Mouse (Mus musculus) adrenal gland, postnatal 25 days (tissue): ENCODE measurements around the gene Csnk1e. TPM values are rescaled to one million over a fixed set of nuclear protein-coding genes. Genes with fewer than 3 reads are reported as not detected.

ENCODE experiments used
- DNase-seq: peaks from one replicate; pipeline ENCODE4 v3.0.0; 2021; ENCODE audit warnings: mixed read lengths
- total RNA-seq: library from RNA; stranded (reverse); gene quantifications from 2 replicates; pipeline ENCODE4 v1.2.3, GENCODE M21; 2021

Gene Csnk1e
- total RNA-seq, 1 experiment from 2014 or later = 115 TPM

GRCm38 (mm10) chr15:79394842-79395241 lies 60.5 kb downstream of the Csnk1e start:
- DNase-seq = no peak

GRCm38 (mm10) chr15:79393101-79393500 lies 62.3 kb downstream of the Csnk1e start:
- no peak for DNase-seq

GRCm38 (mm10) chr15:79392527-79392926 lies 62.8 kb downstream of the Csnk1e start:
- DNase-seq = no peak

GRCm38 (mm10) chr15:79391447-79392093 lies 63.8 kb downstream of the Csnk1e start:
- DNase-seq = peak; percentile 69

- peak; percentile 65 for DNase-seq
Measured at GRCm38 (mm10) chr15:79390434-79390833, 64.9 kb downstream of the Csnk1e start.

GRCm38 (mm10) chr15:79388171-79388570 lies 67.2 kb downstream of the Csnk1e start:
- no peak for DNase-seq

- no peak for DNase-seq
Measured at GRCm38 (mm10) chr15:79387611-79388010, 67.8 kb downstream of the Csnk1e start.

GRCm38 (mm10) chr15:79387081-79387480 lies 68.3 kb downstream of the Csnk1e start:
- DNase-seq = no peak

GRCm38 (mm10) chr15:79381644-79382043 lies 73.7 kb downstream of the Csnk1e start:
- DNase-seq = no peak

GRCm38 (mm10) chr15:79380468-79381444 lies 74.6 kb downstream of the Csnk1e start:
- DNase-seq = peak; percentile 75

- DNase-seq = no peak
Measured at GRCm38 (mm10) chr15:79379658-79380057, 75.7 kb downstream of the Csnk1e start.

GRCm38 (mm10) chr15:79378608-79379007 lies 76.8 kb downstream of the Csnk1e start:
- DNase-seq = no peak

- DNase-seq = peak; percentile 49
Measured at GRCm38 (mm10) chr15:79377681-79378080, 77.7 kb downstream of the Csnk1e start.

GRCm38 (mm10) chr15:79374760-79375159 lies 80.6 kb downstream of the Csnk1e start:
- no peak for DNase-seq

- no peak for DNase-seq
Measured at GRCm38 (mm10) chr15:79370281-79370843, 85.0 kb downstream of the Csnk1e start.

- DNase-seq = no peak
Measured at GRCm38 (mm10) chr15:79369452-79370280, 85.7 kb downstream of the Csnk1e start.

GRCm38 (mm10) chr15:79368861-79369440 lies 86.4 kb downstream of the Csnk1e start:
- no peak for DNase-seq

GRCm38 (mm10) chr15:79368313-79368811 lies 87.0 kb downstream of the Csnk1e start:
- peak; percentile 58 for DNase-seq
